Mouse (Mus musculus) left cerebral cortex, postnatal 4 days (tissue): ENCODE results near the gene 4932411N23Rik. TPM values are rescaled to one million over a fixed set of nuclear protein-coding genes. Genes with fewer than 3 reads are reported as not detected.
"Not testable (repeated sequence)": the region's sequence is repeated elsewhere in the genome, so short reads cannot be mapped to it uniquely, and the experiment has no call there.

Experiments used
- DNase-seq: peaks from one replicate; pipeline ENCODE4 v3.0.0-alpha.2; 2022
- intact Hi-C: fragments of 180-260 bp; cut with DNase I; formaldehyde crosslinking; loops from one replicate; pipeline ENCODE4 v1.15.1; 2025
- total RNA-seq, 2 experiments: library from RNA; stranded (reverse); gene quantifications; 2 replicates each; pipeline ENCODE4 v1.2.3; 2021

Gene 4932411N23Rik
- total RNA-seq, result not detected

DNA sequence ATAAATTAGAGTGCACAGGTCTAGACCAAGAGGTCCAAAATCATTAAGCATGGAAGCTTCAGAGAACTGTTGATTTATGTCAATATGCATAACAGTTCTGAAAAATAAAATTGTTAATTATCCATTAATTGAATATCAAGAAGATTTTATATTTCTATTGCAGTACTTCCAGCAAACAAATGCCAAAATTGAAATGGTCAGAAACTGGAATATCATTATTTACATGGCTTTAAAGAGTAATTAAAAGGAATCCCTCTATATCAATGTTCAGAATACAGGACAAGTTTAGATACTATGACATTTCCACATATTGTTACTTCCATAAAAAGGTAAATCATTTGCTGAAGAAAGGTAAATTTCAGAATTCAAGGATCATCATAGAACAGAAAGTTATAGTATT lies at the start of gene 4932411N23Rik:
Gene 4932411N23Rik (minus strand): TSS at position 101 of the 400 bp plus-strand sequence.
- intact Hi-C loops, result no loop called here
- DNase-seq, result no peak

GRCm38 (mm10) chrX:126779895-126780294 lies 35.8 kb downstream of the 4932411N23Rik start:
- intact Hi-C loops, result no loop called here
- DNase-seq, result no peak

- intact Hi-C loops, DNase-seq: not testable (repeated sequence)
Observed at GRCm38 (mm10) chrX:126777643-126778042, 38.0 kb downstream of the 4932411N23Rik start.

DNA sequence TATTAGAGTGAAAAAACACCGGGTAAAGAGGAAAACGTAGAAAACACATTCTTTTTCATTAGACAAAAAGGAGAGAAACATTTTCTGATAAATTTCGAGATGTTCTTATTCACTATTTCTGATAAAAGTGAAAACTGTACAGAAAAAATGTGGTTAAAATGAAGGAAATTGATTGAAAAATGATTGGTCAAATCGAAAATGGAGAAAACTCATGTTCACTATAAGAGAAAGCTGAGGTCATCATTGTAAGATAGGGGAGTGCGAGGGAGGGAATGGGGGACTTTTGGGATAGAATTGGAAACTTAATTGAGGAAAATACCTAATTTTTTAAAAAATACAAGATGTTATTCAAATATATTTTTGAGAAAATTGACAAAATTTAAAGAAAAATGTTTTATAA lies 40.8 kb downstream of the 4932411N23Rik start:
- intact Hi-C loops, DNase-seq: not testable (repeated sequence)

DNA sequence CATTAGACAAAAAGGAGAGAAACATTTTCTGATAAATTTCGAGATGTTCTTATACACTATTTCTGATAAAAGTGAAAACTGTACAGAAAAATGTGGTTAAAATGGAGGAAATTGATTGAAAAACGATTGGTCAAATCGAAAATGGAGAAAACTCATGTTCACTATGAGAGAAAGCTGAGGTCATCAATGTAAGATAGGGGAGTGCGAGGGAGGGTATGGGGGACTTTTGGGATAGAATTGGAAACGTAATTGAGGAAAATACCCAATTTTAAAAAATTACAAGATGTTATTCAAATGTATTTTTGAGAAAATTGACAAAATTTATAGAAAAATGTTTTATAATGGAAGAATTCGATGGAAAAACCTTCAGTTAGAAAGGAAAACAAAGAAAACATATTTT lies 42.2 kb downstream of the 4932411N23Rik start:
- DNase-seq, intact Hi-C loops: not testable (repeated sequence)

Other genes starting within 250 kb of the 4932411N23Rik start
- gene Gm382, start 224.1 kb upstream of the 4932411N23Rik start, total RNA-seq, result not detected